Mouse (Mus musculus): Measurements from ENCODE around the gene Olfr1271.
"Not testable (repeated sequence)": the region's sequence is repeated elsewhere in the genome, so short reads cannot be mapped to it uniquely, and the experiment has no call there.

Olfr1271 gene

DNA sequence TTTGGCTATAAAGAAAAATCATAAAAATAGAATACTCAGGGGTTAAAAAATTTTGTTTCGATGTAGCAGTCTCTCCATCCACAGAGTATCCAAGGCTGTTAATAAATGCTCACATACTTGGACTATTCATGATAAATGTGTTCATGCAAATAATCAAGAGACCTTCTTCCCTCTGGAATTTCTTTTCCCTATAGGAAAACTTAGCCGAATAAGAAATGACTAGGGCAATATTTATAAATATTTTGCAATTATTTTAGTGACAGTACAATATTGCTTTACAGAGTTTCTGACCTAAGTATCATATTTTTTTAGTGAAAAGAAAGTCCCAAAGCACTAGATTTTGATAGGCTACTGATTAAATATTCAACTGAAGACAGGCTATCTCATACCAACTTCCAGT, at the start of gene Olfr1271:
Olfr1271 (minus strand) TSS at position 101 of the 400 bp plus-strand sequence.
- Histone ChIP-seq H3K27me3 (ENCODE audit: control insufficient read depth, insufficient read depth, low read length, poor library complexity, severe bottlenecking) (no peaks in the 10 kb centered on the region), H3K36me3 (ENCODE audit: control insufficient read depth, insufficient read depth, low read length, poor library complexity, severe bottlenecking) (no peaks in the 10 kb centered on the region)
- DNase-seq (ENCODE audit: low read depth, low spot score), result no peak

DNA sequence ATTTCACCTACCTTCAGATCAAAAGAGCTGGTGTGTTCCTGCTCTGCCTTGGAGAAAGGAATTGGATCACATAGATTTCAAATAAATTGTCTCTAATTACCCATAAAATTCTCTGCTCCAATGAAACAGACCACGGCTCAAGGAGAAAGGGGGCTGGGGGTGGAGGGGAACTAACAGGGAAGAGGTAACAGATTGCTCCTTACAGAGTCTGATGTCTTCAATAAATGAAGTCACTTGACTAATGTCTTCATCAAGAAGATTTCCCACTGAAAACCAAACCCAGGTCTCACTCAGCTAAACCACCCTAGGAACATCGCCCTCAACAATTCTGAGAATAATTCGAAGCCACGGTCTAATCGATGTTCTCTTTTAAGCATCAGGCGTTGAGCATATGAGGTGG, 21.9 kb upstream of the Olfr1271 start, which contains the start of gene Olfr1272:
Olfr1272 (minus strand) TSS at position 101 of the 400 bp plus-strand sequence.
- Histone ChIP-seq H3K36me3 (ENCODE audit: control insufficient read depth, insufficient read depth, low read length, poor library complexity, severe bottlenecking) (no peaks in the 10 kb centered on the region), H3K27me3 (ENCODE audit: control insufficient read depth, insufficient read depth, low read length, poor library complexity, severe bottlenecking) (no peaks in the 10 kb centered on the region)
- no peak for DNase-seq (ENCODE audit: low read depth, low spot score)

DNA sequence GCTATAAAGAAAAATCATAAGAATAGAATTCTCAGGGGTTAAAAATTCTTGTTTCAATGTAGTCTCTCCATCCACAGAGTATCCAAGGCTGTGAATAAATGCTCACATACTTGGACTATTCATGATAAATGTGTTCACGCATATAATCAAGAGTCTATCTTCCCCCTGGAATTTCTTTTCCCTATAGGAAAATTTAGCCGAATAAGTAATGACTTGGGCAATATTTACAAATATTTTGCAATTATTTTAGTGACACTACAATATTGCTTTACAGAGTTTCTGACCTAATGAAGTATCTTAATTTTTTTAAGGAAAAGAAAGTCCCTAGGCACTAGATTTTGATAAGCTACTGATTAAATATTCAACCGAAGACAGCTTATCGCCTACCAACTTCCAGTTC, 13.3 kb downstream of the Olfr1271 start, which contains the start of gene Olfr142:
Olfr142 (minus strand) TSS at position 101 of the 400 bp plus-strand sequence.
- Histone ChIP-seq H3K27me3 (ENCODE audit: control insufficient read depth, insufficient read depth, low read length, poor library complexity, severe bottlenecking) (no peaks in the 10 kb centered on the region), H3K36me3 (ENCODE audit: control insufficient read depth, insufficient read depth, low read length, poor library complexity, severe bottlenecking) (no peaks in the 10 kb centered on the region)
- no peak for DNase-seq (ENCODE audit: low read depth, low spot score)

DNA sequence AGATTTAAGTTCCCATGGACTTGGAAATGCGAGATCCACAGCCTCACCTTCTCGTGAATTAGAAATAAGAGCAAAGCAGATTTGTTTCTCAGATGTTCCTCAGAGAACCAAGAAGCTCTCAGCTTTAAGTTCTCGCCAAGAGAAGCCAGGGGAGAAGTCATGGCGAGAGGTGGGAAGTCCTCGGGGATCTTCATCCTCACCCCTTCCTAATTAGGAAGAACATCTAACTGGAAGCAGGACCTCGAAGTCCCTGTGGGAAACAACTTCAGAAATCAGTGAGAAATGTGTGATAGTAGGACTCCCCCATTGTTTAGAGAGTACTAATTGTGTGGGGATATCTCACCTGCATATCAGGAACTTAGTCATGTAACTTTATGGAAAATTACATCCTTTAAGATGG, 46.4 kb downstream of the Olfr1271 start, which contains the start of gene Olfr1506:
Olfr1506 (minus strand) TSS at position 101 of the 400 bp plus-strand sequence.
- DNase-seq (ENCODE audit: low read depth, low spot score); H3K27me3 ChIP-seq (ENCODE audit: control insufficient read depth, insufficient read depth, low read length, poor library complexity, severe bottlenecking); H3K36me3 ChIP-seq (ENCODE audit: control insufficient read depth, insufficient read depth, low read length, poor library complexity, severe bottlenecking): not testable (repeated sequence)

Measured in splenic B cell, adult 2 months (primary cell).